Mouse (Mus musculus) hindbrain, postnatal 0 days (tissue): ENCODE measurements at regions not wholly inside any gene's neighbourhood (a gene's known extent, or its start where the extent isn't known, plus 50 kb on each side); places are given as distances from the start of the nearest gene placed in this dataset.
A peak's percentile ranks its signal among the peaks of the same experiment; 100 is the strongest.

Experiments
- ATAC-seq: fragments of 200-750 bp; cut with Nextera tagmentation; 2 replicates; pipeline ENCODE4 v1.8.0; 2017; ENCODE audit warnings: mild to moderate bottlenecking, moderate TSS enrichment, moderate library complexity
- DNase-seq: peaks from one replicate; pipeline ENCODE4 v3.0.0-alpha.2; 2015; ENCODE audit warnings: low spot score
- H3K27ac ChIP-seq: fragments of 300-500 bp; sonication (generic); 2 replicates; pipeline ENCODE4 v1.5.1; 2014; ENCODE audit warnings: mild to moderate bottlenecking
- H3K27me3 ChIP-seq: fragments of 300-500 bp; sonication (generic); 2 replicates; pipeline ENCODE4 v1.6.1; 2014; ENCODE audit warnings: low read length, mixed read lengths; ENCODE audit not compliant: insufficient read depth
- H3K36me3 ChIP-seq: fragments of 300-500 bp; sonication (generic); 2 replicates; pipeline ENCODE4 v1.6.1; 2014; ENCODE audit warnings: low read length, mixed read lengths; ENCODE audit not compliant: insufficient read depth
- H3K4me1 ChIP-seq: fragments of 300-500 bp; sonication (generic); 2 replicates; pipeline ENCODE4 v1.6.1; 2014; ENCODE audit warnings: antibody characterized with exemption, low read length, mixed read lengths; ENCODE audit not compliant: insufficient read depth
- H3K4me2 ChIP-seq: fragments of 300-500 bp; sonication (generic); 2 replicates; pipeline ENCODE4 v1.6.1; 2014; ENCODE audit warnings: low read depth, mild to moderate bottlenecking, low read length, moderate library complexity, mixed read lengths
- H3K4me3 ChIP-seq: fragments of 300-500 bp; sonication (generic); 2 replicates; pipeline ENCODE4 v1.5.1; 2014; ENCODE audit warnings: low read length
- H3K9ac ChIP-seq: fragments of 300-500 bp; sonication (generic); replicated peaks from 2 replicates; pipeline ENCODE4 v1.6.1; 2014; ENCODE audit warnings: mild to moderate bottlenecking, low read length, moderate library complexity, mixed read lengths
- H3K9me3 ChIP-seq: fragments of 300-500 bp; sonication (generic); 2 replicates; pipeline ENCODE4 v1.6.1; 2016; ENCODE audit warnings: low read length, mixed read lengths
- CTCF ChIP-seq: IDR thresholded peaks from 2 replicates; pipeline ENCODE4 v1.5.1; 2016; ENCODE audit warnings: antibody characterized with exemption, control low read depth, low read depth
- WGBS: fragments of 180-500 bp; shearing (Covaris S2); extraction: QIAGEN DNeasy Blood & Tissue Kit; methylation state at CpG from one replicate; pipeline ENCODE4 v1.1.7; 2014; 5-methylcytosine and 5-hydroxymethylcytosine counted together
- microRNA-seq, 2 experiments: library from miRNA; unstranded; fragments of <30 nt; microRNA quantifications; one replicate each; pipeline ENCODE4; 2016

GRCm38 (mm10) chr13:114745814-114746213, 72.2 kb upstream of the Mocs2 start:
- WGBS, result 91% methylated on average over 2 of the region's 2 CpGs
- no peak overlapping the region for H3K4me2 ChIP-seq
- H3K4me3 ChIP-seq, result no peak overlapping the region
- no peak for TF ChIP-seq CTCF
- no peaks in the 10 kb centered on the region for H3K9me3 ChIP-seq
- H3K27ac ChIP-seq, result no peak overlapping the region
- H3K36me3 ChIP-seq, result no peaks in the 10 kb centered on the region
- no peak overlapping the region for H3K9ac ChIP-seq
- DNase-seq, result no peak
- no peak for ATAC-seq
- H3K4me1 ChIP-seq, result no peaks in the 10 kb centered on the region
- no peaks in the 10 kb centered on the region for H3K27me3 ChIP-seq

GRCm38 (mm10) chr13:114757459-114757858, 60.6 kb upstream of the Mocs2 start:
- no peaks in the 10 kb centered on the region for H3K9me3 ChIP-seq
- ATAC-seq (no peak), DNase-seq (peak; percentile 67)
- H3K27ac ChIP-seq, result no peak overlapping the region
- H3K4me3 ChIP-seq, result no peak overlapping the region
- H3K4me2 ChIP-seq, result no peak overlapping the region
- no peaks in the 10 kb centered on the region for H3K36me3 ChIP-seq
- H3K9ac ChIP-seq, result no peak overlapping the region
- no peaks in the 10 kb centered on the region for H3K27me3 ChIP-seq
- peak; percentile 71 for TF ChIP-seq CTCF
- H3K4me1 ChIP-seq, result no peaks in the 10 kb centered on the region

GRCm38 (mm10) chr13:114759886-114760285, 58.1 kb upstream of the Mocs2 start:
- Histone ChIP-seq H3K4me3 (no peak overlapping the region), H3K9me3 (no peaks in the 10 kb centered on the region), H3K4me1 (no peaks in the 10 kb centered on the region), H3K27ac (no peak overlapping the region), H3K27me3 (no peaks in the 10 kb centered on the region), H3K36me3 (no peaks in the 10 kb centered on the region), H3K9ac (no peak overlapping the region), H3K4me2 (no peak overlapping the region)
- DNase-seq (no peak), ATAC-seq (no peak)
- WGBS, result 86% methylated on average over 1 of the region's 1 CpGs
- TF ChIP-seq CTCF, result no peak

GRCm38 (mm10) chr13:114760901-114761300, 57.1 kb upstream of the Mocs2 start:
- no peak overlapping the region for H3K27ac ChIP-seq
- TF ChIP-seq CTCF, result no peak
- H3K9ac ChIP-seq, result no peak overlapping the region
- no peaks in the 10 kb centered on the region for H3K9me3 ChIP-seq
- ATAC-seq (no peak), DNase-seq (no peak)
- 86% methylated on average over 3 of the region's 3 CpGs for WGBS
- no peaks in the 10 kb centered on the region for H3K4me1 ChIP-seq
- H3K4me3 ChIP-seq, result no peak overlapping the region
- H3K27me3 ChIP-seq, result no peaks in the 10 kb centered on the region
- no peaks in the 10 kb centered on the region for H3K36me3 ChIP-seq
- no peak overlapping the region for H3K4me2 ChIP-seq

Small RNAs in the stretch of these regions (microRNA-seq; reads per million reads assigned to microRNA genes)
- 0 reads per million in 2 experiments for gene Gm25950
